Mouse (Mus musculus) bone marrow, adult 2 months (tissue): ENCODE data around the gene Itga9.

ENCODE experiments used
- CTCF ChIP-seq: fragments of 200-500 bp; IDR thresholded peaks from 2 replicates; pipeline ENCODE4 v1.5.1; 2011; ENCODE audit warnings: low read length, control low read depth; ENCODE audit not compliant: control insufficient read depth, insufficient read depth
- POLR2A ChIP-seq: fragments of 200-500 bp; IDR thresholded peaks from 2 replicates; pipeline ENCODE4 v1.6.1; 2011; ENCODE audit warnings: low read depth, mild to moderate bottlenecking, control low read depth, low read length, borderline replicate concordance; ENCODE audit not compliant: control insufficient read depth

- TF ChIP-seq CTCF (no peak), POLR2A (no peak)
Measured at GRCm38 (mm10) chr9:118943941-118944340, 337.5 kb downstream of the Itga9 start.
